15 mouse cellular contexts compared by ENCODE assay signal in the genomic region with DNA sequence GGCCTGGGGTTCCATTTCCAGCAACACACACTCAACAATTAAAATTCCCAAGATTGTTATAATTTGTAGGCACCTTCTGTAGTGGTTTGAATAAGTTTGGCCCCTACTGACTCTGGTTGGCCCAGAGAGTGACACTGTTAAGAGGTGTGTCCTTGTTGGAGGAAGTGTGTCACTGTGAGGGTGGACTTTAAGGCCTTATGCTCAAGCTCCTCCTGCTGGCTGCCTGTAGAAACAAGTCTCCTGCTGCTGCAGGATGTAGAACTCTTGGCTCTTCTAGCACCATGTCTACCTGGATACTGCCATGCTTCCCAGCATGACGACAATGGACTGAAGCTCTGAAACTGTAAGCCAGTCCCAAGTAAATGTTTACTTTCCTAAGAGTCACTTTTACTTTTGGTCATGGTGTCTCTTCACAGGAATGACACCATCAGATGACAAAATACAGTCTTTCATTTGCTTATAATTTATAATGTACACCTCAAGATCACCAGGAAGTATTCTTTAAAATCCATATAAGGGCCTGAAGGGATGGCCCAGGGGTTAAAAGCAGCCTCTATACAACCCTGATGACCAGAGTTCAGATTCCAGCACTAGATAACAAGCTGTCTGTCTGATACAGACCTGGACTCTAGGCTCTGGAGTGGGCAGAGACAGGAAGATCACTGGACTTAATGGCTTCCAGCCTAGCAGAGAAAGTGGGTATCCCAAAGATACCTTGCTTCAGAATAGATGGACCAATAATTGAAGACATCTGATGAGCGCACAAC. TPM values are rescaled to one million over a fixed set of nuclear protein-coding genes. Genes with fewer than 3 reads are reported as not detected.
A peak's percentile ranks its signal among the peaks of the same experiment; 100 is the strongest.
DNase-seq lines count a peak whose midpoint lies in the region; ATAC-seq and TF ChIP-seq lines count a peak whose summit lies in the region.
"Had no signal": no experiment of that assay in that cellular context is flagged by ENCODE, and none has a peak within 500 bp of the region (broad histone marks: within the 10 kb centered on the region; RNA-seq: fewer than 3 reads in every experiment).

No protein-coding gene starts in this region.

- 90% methylated on average over 2 of the region's 2 CpGs for WGBS in lung, adult 2 months

- TF ChIP-seq CTCF in lung, adult 2 months (IDR thresholded peaks at IDR 0.05; ENCODE audit: insufficient read depth, low read length), result 0 out of 2 replicates have a peak, but pooled peaks have one; percentile 1

- peaks cover 4% of the 10 kb centered on the region for H3K4me1 ChIP-seq in lung, adult 2 months (ENCODE audit: control insufficient read depth, insufficient read depth, low read length)

- no peak for TF ChIP-seq POLR2A in lung, adult 2 months (IDR thresholded peaks at IDR 0.05; ENCODE audit: borderline replicate concordance, extremely low read depth, low read depth, low read length)

- ATAC-seq in megakaryocyte, adult 5-6 weeks (ENCODE audit: poor library complexity, severe bottlenecking), result peak; percentile 83
- ATAC-seq in activated CD4-positive, CD25-positive, alpha-beta regulatory T cell, adult 4 months, result no peak

- DNase-seq in lung, adult 2 months, result no peak
- no peak for DNase-seq in lung, adult 18-20 months
- peak; percentile 35 for DNase-seq in CD4-positive, CD25-positive, alpha-beta regulatory T cell, adult 2 months (ENCODE audit: low read depth, low spot score)
- peak; percentile 77 for DNase-seq in R1 (ENCODE audit: low read depth, low spot score)
- DNase-seq in cerebellum, adult 11-12 months, result no peak
- DNase-seq: cerebellum, postnatal 36 days; kidney, postnatal 4 days; left cerebral cortex, postnatal 4 days; thymus, postnatal 25 days had no signal

- H3K4me3 ChIP-seq in lung, adult 2 months (replicated peaks; ENCODE audit: extremely low read depth, low read depth, low read length), result no peak overlapping the region
- H3K4me3 ChIP-seq: embryonic facial prominence, embryonic 15.5 days; heart, embryonic 12.5 days; hindbrain, embryonic 15.5 days; myocyte had no signal

RNA-seq across cellular contexts. Expression of a gene that starts 6.9 kb away (rescaled TPM):
- 150 and 268 TPM in 2 replicates for polyA plus RNA-seq in lung, adult 2 months (2012; rRNA removed)
- total RNA-seq in megakaryocyte, adult 5-6 weeks (2015), result 128 and 133 TPM in 2 replicates
- 36.2 and 69.0 TPM in 2 replicates for total RNA-seq in megakaryocyte, adult 5-6 weeks (2017)
- polyA plus RNA-seq in activated CD4-positive, CD25-positive, alpha-beta regulatory T cell, adult 4 months (2017; shearing (Covaris generic)), result 100 to 1,000 TPM; 148 to 236 TPM

RNA-seq across cellular contexts. Expression of a gene that starts 27.7 kb away (rescaled TPM):
- 5.1 and 6.0 TPM in 2 replicates for polyA plus RNA-seq in lung, adult 2 months (2012; rRNA removed)
- 1.0 and 1.5 TPM in 2 replicates for total RNA-seq in megakaryocyte, adult 5-6 weeks (2015)
- total RNA-seq in megakaryocyte, adult 5-6 weeks (2017), result 0.98 and 1.3 TPM in 2 replicates
- polyA plus RNA-seq in activated CD4-positive, CD25-positive, alpha-beta regulatory T cell, adult 4 months (2017; shearing (Covaris generic)), result 1 to 10 TPM; 3.8 to 4.7 TPM

RNA-seq across cellular contexts. Expression of a gene that starts 27.8 kb away (rescaled TPM):
- polyA plus RNA-seq in lung, adult 2 months (2012; rRNA removed), result 17.5 and 21.1 TPM in 2 replicates
- 14.3 and 16.3 TPM in 2 replicates for total RNA-seq in megakaryocyte, adult 5-6 weeks (2015)
- total RNA-seq in megakaryocyte, adult 5-6 weeks (2017), result 14.4 and 15.0 TPM in 2 replicates
- 10 to 100 TPM; 10.1 to 12.7 TPM for polyA plus RNA-seq in activated CD4-positive, CD25-positive, alpha-beta regulatory T cell, adult 4 months (2017; shearing (Covaris generic))

RNA-seq across cellular contexts. Expression of a gene that starts 38.0 kb away (rescaled TPM):
- 0.67 and 0.85 TPM in 2 replicates for polyA plus RNA-seq in lung, adult 2 months (2012; rRNA removed)
- total RNA-seq in megakaryocyte, adult 5-6 weeks (2015), result 15.4 and 15.7 TPM in 2 replicates
- 8.1 and 11.5 TPM in 2 replicates for total RNA-seq in megakaryocyte, adult 5-6 weeks (2017)
- polyA plus RNA-seq in activated CD4-positive, CD25-positive, alpha-beta regulatory T cell, adult 4 months (2017; shearing (Covaris generic)), result 10 to 100 TPM; 10.5 to 10.6 TPM

RNA-seq across cellular contexts. Expression of a gene that starts 38.1 kb away (rescaled TPM):
- polyA plus RNA-seq in lung, adult 2 months (2012; rRNA removed), result 52.0 and 59.1 TPM in 2 replicates
- total RNA-seq in megakaryocyte, adult 5-6 weeks (2015), result 64.7 and 75.2 TPM in 2 replicates
- 81.3 and 94.4 TPM in 2 replicates for total RNA-seq in megakaryocyte, adult 5-6 weeks (2017)
- 100 to 1,000 TPM; 120 to 122 TPM for polyA plus RNA-seq in activated CD4-positive, CD25-positive, alpha-beta regulatory T cell, adult 4 months (2017; shearing (Covaris generic))

Comparison
In these comparisons a context has a peak if more than half of its experiments do, and no peak if none do; other contexts are left out.
1. DNase-seq: peak in CD4-positive, CD25-positive, alpha-beta regulatory T cell, adult 2 months (single experiment) and R1 (single experiment); none in lung, adult 2 months (single experiment), lung, adult 18-20 months (0 of 2) and cerebellum, adult 11-12 months (single experiment).